Mouse (Mus musculus): ENCODE results near the gene Nr1d1. TPM values are rescaled to one million over a fixed set of nuclear protein-coding genes. Genes with fewer than 3 reads are reported as not detected.

Gene Nr1d1
- 1 to 10 TPM; 2.1 to 4.7 TPM for total RNA-seq (2023)

DNA sequence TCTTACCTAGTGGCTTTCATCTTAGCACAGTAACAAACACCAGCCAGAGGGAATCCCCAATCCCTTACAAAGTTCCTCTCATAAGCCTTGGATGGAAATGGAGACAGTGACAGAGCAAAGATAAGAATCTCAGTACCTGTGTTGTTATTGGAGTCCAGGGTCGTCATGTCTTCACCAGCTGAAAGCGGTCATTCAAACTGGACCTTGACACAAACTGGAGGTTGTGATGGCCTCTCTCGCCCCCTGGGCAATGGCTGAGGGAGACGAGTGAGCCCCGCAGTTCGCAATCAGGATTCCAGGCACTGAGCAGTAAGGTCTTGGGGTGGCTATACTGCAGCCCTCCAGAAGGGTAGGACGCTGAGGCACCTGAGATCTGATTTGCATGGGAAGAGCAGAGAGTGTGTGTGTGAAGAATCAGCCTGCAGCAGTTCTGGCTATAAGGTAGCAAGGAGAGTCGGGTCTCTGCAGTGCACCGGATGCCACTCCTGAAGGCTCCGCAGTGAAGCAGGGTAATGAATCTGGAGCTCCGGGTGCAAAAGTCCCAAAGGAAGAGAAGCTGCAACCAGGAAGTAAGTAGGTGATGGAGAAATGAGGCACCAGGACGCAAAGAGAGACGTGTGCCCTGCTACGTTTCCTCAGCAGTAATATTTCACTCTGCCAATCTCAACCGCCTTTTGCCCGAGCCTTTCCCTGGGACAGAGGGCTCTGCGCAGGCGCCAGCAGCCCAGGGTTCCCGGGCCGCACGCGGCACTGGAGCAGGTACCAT is at the start of gene Nr1d1:
TSS of gene Nr1d1 (minus strand) at position 752 of the 766 bp plus-strand sequence.

DNA sequence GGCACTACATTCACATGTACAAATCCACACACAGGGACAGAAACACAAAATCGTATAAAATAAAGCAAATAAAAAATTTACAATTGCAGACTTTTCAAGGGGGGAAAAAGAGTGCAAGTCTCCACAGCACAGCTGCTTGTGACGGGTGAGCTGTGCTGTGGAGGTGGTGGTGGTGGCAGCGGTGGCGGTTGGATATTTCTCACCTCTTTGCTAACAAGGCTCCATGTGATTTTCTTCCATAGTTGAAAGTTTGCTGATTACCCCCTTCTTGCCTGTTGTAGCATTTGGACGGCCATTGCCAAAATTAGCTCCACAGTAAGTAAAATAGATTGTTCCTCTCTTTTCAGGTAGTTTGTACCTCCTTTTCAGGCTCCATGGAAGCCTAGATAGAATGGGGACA is 29.5 kb upstream of the Nr1d1 start, which contains the start of gene Casc3:
TSS of gene Casc3 (plus strand) at position 301 of the 400 bp plus-strand sequence.

DNA sequence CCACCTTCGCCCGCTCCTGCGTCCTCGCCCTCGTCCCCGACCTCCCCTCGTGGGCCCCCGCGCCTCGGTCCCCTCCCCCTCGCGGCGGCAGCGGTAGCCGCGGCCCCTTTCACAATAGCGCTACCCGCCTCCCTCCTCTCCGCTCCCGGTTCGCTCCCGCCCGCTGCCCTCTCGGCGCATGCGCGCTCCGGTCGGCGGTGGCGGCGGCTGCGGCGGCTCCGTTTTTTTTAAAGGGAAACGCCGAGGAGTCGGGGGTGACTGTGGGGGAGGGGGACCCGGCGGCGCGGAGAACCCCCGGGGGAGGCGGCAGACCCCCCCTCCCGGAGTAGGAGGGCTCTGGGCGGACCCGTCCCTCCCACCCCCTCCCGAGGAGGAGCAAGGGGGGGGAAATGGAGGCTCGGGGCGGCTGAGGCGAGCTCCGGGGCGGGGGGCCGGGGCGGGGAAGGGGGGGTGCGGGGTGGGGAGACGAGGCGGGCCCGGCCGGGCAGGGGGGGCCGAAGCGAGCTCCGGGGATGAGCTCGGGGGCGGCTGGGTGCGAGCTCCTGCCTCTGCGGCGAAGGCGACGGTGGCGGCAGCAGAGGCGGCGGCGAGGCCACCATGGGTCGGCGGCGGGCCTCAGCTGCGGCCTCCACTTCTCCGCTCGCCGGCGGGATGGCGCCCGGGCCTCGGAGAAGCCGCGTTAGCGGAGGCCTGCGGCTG is 20.0 kb upstream of the Nr1d1 start, which contains the start of gene Msl1:
TSS of gene Msl1 (plus strand) at position 502 of the 699 bp plus-strand sequence.

DNA sequence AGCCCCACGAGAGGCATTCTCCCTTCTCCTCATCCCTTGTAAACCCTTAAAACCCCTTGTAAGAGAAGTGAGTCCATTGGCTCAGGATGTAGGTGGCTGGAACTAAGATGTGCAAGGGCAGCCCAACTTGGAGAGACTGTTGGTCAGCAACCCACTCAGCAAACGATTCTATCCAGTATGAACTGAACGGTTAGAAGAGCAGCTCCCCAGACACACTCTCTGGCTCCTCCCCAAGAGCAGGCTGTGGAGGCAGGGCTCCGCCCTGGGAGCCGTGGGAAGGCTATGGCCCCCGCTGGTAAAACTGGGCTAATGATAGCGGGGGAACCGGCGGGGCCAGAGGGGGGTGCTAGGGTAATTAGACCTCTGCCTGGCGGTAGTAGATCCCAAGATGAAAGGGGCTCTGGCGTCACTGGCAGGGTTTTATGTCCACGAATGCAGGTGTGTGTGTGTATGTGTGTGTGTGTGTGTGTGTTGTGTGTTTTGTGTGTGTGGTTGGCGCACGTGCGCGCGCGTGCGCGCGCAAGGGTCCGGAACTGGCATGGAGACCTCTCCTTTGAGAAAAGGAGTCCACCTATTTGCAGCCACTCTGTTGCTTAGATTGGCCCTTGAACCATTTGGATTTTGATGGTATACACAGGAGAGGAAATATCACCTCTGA is 34.6 kb downstream of the Nr1d1 start, which contains the start of gene Thra:
TSS of gene Thra (plus strand) at position 246 of the 658 bp plus-strand sequence.

DNA sequence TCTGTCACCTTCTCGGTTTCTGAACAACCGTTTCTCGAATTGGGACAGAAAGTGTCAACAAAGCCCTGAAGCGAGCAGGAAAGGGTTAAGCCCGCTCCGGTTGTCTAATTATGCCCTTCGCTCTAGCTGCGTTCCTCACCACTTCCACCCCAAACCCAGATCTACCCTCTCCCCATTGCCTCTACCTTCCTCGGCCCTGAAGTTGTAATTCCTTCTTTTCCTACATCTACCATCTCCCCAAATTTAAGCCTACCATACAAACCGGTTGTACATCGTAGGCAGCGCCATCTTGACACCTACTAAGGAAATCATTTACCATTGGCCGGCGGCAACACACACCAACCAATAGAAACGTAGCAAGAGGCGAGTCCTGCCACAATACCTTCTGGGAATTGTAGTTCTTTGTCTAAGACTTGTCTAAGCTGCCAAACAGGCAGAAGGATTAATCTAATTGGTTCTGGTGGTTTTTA is 46.0 kb downstream of the Nr1d1 start, which contains the start of gene Med24:
TSS of gene Med24 (minus strand) at position 317 of the 470 bp plus-strand sequence.

Other genes with a start within 250 kb of the Nr1d1 start
- gene Ikzf3, start 229.3 kb downstream of the Nr1d1 start, total RNA-seq (2023), result 1 to 10 TPM; 4.3 to 8.6 TPM
- gene Zpbp2, start 224.2 kb downstream of the Nr1d1 start, total RNA-seq (2023), result 1 to 10 TPM in 1 of 2 experiments, under 1 TPM in 1; 0.64 to 1.4 TPM
- gene Ormdl3, start 188.0 kb downstream of the Nr1d1 start, total RNA-seq (2023), result 1 to 10 TPM; 6.7 to 8.2 TPM
- gene Lrrc3c, start 177.0 kb downstream of the Nr1d1 start, total RNA-seq (2023), result not detected
- 10 to 100 TPM; 16.3 to 20.8 TPM for gene Gm12355, start 149.7 kb downstream of the Nr1d1 start, total RNA-seq (2023)
- not detected for gene Gsdma3, start 149.0 kb downstream of the Nr1d1 start, total RNA-seq (2023)
- not detected for gene Gsdma2, start 128.6 kb downstream of the Nr1d1 start, total RNA-seq (2023)
- not detected for gene Gsdma, start 111.0 kb downstream of the Nr1d1 start, total RNA-seq (2023)
- gene Psmd3, start 92.8 kb downstream of the Nr1d1 start, total RNA-seq (2023), result 10 to 100 TPM; 45.5 to 48.4 TPM
- gene Csf3, start 74.1 kb downstream of the Nr1d1 start, total RNA-seq (2023), result not detected
- 10 to 100 TPM; 40.0 to 42.2 TPM for gene Med24, start 45.9 kb downstream of the Nr1d1 start, total RNA-seq (2023)
- 10 to 100 TPM; 22.0 to 23.9 TPM for gene Thra, start 34.7 kb downstream of the Nr1d1 start, total RNA-seq (2023)
- gene Msl1, start 20.2 kb upstream of the Nr1d1 start, total RNA-seq (2023), result 100 to 1,000 TPM; 201 to 215 TPM
- gene Casc3, start 29.6 kb upstream of the Nr1d1 start, total RNA-seq (2023), result 10 to 100 TPM; 57.8 to 63.3 TPM
- gene Rapgefl1, start 61.5 kb upstream of the Nr1d1 start, total RNA-seq (2023), result under 1 TPM; 0.31 to 0.73 TPM
- gene Wipf2, start 88.3 kb upstream of the Nr1d1 start, total RNA-seq (2023), result 10 to 100 TPM; 31.3 to 34.5 TPM
- gene Cdc6, start 132.5 kb upstream of the Nr1d1 start, total RNA-seq (2023), result 10 to 100 TPM; 20.3 to 28.8 TPM
- gene Rara, start 152.5 kb upstream of the Nr1d1 start, total RNA-seq (2023), result 100 to 1,000 TPM; 110 to 130 TPM
- gene Gjd3, start 207.7 kb upstream of the Nr1d1 start, total RNA-seq (2023), result not detected
- gene Top2a, start 248.9 kb upstream of the Nr1d1 start, total RNA-seq (2023), result 100 to 1,000 TPM; 235 to 255 TPM

Measured in neutrophil, adult 59 days (primary cell).